Mouse (Mus musculus) C2C12 (cell line): ENCODE results near the gene Elavl4. TPM values are rescaled to one million over a fixed set of nuclear protein-coding genes. Genes with fewer than 3 reads are reported as not detected.

Experiments
- H3K27me3 ChIP-seq: one replicate; pipeline ENCODE4 v1.6.1; 2011; ENCODE audit not compliant: control insufficient read depth, insufficient read depth, insufficient read length
- H3K36me3 ChIP-seq: one replicate; pipeline ENCODE4 v1.6.1; 2011; ENCODE audit not compliant: control insufficient read depth, insufficient read depth
- H3K4me3 ChIP-seq: one replicate; pipeline ENCODE4 v1.5.1; 2011; ENCODE audit warnings: mild to moderate bottlenecking, control low read depth; ENCODE audit not compliant: poor library complexity, insufficient read depth, severe bottlenecking
- H3K79me2 ChIP-seq: one replicate; pipeline ENCODE4 v1.6.1; 2011; ENCODE audit not compliant: control insufficient read depth, insufficient read depth
- H3K79me3 ChIP-seq: one replicate; pipeline ENCODE4 v1.6.1; 2011; ENCODE audit warnings: low read depth, control low read depth
- H3ac ChIP-seq: one replicate; pipeline ENCODE3; 2011; ENCODE audit warnings: low read depth; ENCODE audit not compliant: control insufficient read depth, insufficient read length
- CEBPB ChIP-seq: IDR thresholded peaks from one replicate; pipeline ENCODE4 v1.6.1; 2011; ENCODE audit warnings: low read depth, mild to moderate bottlenecking, control low read depth, moderate library complexity
- CTCF ChIP-seq: IDR thresholded peaks from one replicate; pipeline ENCODE4 v1.5.1; 2011; ENCODE audit not compliant: control insufficient read depth, insufficient read depth, insufficient read length
- FOSL1 ChIP-seq: IDR thresholded peaks from one replicate; pipeline ENCODE4 v1.8.0; 2011; ENCODE audit warnings: mild to moderate bottlenecking, low read length; ENCODE audit not compliant: poor library complexity, insufficient read depth, severe bottlenecking
- MAX ChIP-seq: IDR thresholded peaks from one replicate; pipeline ENCODE4 v1.6.1; 2011; ENCODE audit warnings: mild to moderate bottlenecking, control low read depth
- MYOD1 ChIP-seq: IDR thresholded peaks from one replicate; pipeline ENCODE4 v1.6.1; 2011; ENCODE audit warnings: low read depth; ENCODE audit not compliant: control insufficient read depth, insufficient read length
- MYOG ChIP-seq: IDR thresholded peaks from one replicate; pipeline ENCODE4 v1.6.1; 2011; ENCODE audit not compliant: control insufficient read depth, insufficient read length; ENCODE audit errors: extremely low read depth
- USF1 ChIP-seq: IDR thresholded peaks from one replicate; pipeline ENCODE4 v1.6.1; 2011; ENCODE audit warnings: low read depth, mild to moderate bottlenecking, control low read depth, moderate library complexity
- polyA plus RNA-seq: library from polyadenylated mRNA; unstranded; fragments of >200 nt; fragmentation: generic; extraction: Trizol; gene quantifications from one replicate; pipeline ENCODE4 v1.2.1, GENCODE M21; 2012; ENCODE audit warnings: missing spikeins

The Elavl4 gene
- polyA plus RNA-seq, 1 experiment, result not detected

GRCm38 (mm10) chr4:110285346-110286330 lies 66.1 kb downstream of the Elavl4 start:
- no peak overlapping the region for H3K4me3 ChIP-seq
- no peak overlapping the region for H3ac ChIP-seq
- peaks cover 20% of the 10 kb centered on the region for H3K27me3 ChIP-seq
- TF ChIP-seq MYOD1, result no peak
- TF ChIP-seq MYOG, result no peak
- no peak for TF ChIP-seq FOSL1
- no peak for TF ChIP-seq MAX
- TF ChIP-seq CEBPB, result no peak
- TF ChIP-seq USF1, result no peak
- no peak for TF ChIP-seq CTCF
- H3K79me2 ChIP-seq, result no peaks in the 10 kb centered on the region
- H3K36me3 ChIP-seq, result no peaks in the 10 kb centered on the region
- H3K79me3 ChIP-seq, result no peaks in the 10 kb centered on the region

- Histone ChIP-seq H3K27me3 (peaks cover 20% of the 10 kb centered on the region), H3ac (no peak overlapping the region), H3K4me3 (no peak overlapping the region), H3K79me2 (no peaks in the 10 kb centered on the region), H3K36me3 (no peaks in the 10 kb centered on the region), H3K79me3 (no peaks in the 10 kb centered on the region)
- TF ChIP-seq CTCF (no peak), FOSL1 (no peak), CEBPB (no peak), USF1 (no peak), MYOG (no peak)
Observed at GRCm38 (mm10) chr4:110284446-110284845, 67.3 kb downstream of the Elavl4 start.

GRCm38 (mm10) chr4:110270046-110270445 lies 81.7 kb downstream of the Elavl4 start:
- H3K4me3 ChIP-seq, result no peak overlapping the region
- H3ac ChIP-seq, result no peak overlapping the region
- H3K36me3 ChIP-seq, result no peaks in the 10 kb centered on the region
- no peaks in the 10 kb centered on the region for H3K27me3 ChIP-seq
- no peaks in the 10 kb centered on the region for H3K79me3 ChIP-seq
- H3K79me2 ChIP-seq, result no peaks in the 10 kb centered on the region
- no peak for TF ChIP-seq CTCF
- TF ChIP-seq CEBPB, result no peak
- no peak for TF ChIP-seq USF1
- TF ChIP-seq MAX, result no peak
- no peak for TF ChIP-seq FOSL1
- TF ChIP-seq MYOD1, result no peak
- no peak for TF ChIP-seq MYOG

- Histone ChIP-seq H3K79me3 (no peaks in the 10 kb centered on the region), H3K36me3 (no peaks in the 10 kb centered on the region), H3K79me2 (no peaks in the 10 kb centered on the region), H3K4me3 (no peak overlapping the region), H3ac (no peak overlapping the region), H3K27me3 (no peaks in the 10 kb centered on the region)
- no peak for TF ChIP-seq MYOG
- TF ChIP-seq MAX, result no peak
- TF ChIP-seq FOSL1, result no peak
- no peak for TF ChIP-seq CEBPB
- TF ChIP-seq CTCF, result no peak
- no peak for TF ChIP-seq MYOD1
- no peak for TF ChIP-seq USF1
Observed at GRCm38 (mm10) chr4:110266804-110267575, 84.7 kb downstream of the Elavl4 start.

- no peak for TF ChIP-seq FOSL1
- TF ChIP-seq MYOD1, result no peak
- TF ChIP-seq MAX, result no peak
- no peak for TF ChIP-seq USF1
- no peak for TF ChIP-seq CTCF
- TF ChIP-seq MYOG, result no peak
- TF ChIP-seq CEBPB, result no peak
- H3K4me3 ChIP-seq, result no peak overlapping the region
Observed at GRCm38 (mm10) chr4:110264345-110264943, 87.3 kb downstream of the Elavl4 start.

More at GRCm38 (mm10) chr4:110264345-110264943, 87.3 kb downstream of the Elavl4 start:
- Histone ChIP-seq H3K27me3 (no peaks in the 10 kb centered on the region), H3K79me3 (no peaks in the 10 kb centered on the region), H3ac (no peak overlapping the region), H3K79me2 (no peaks in the 10 kb centered on the region), H3K36me3 (no peaks in the 10 kb centered on the region)
